Mouse (Mus musculus) lung, embryonic 14.5 days (tissue): ENCODE measurements around the gene Rbpms2. TPM values are rescaled to one million over a fixed set of nuclear protein-coding genes. Genes with fewer than 3 reads are reported as not detected.

Experiments
- ATAC-seq: fragments of 200-750 bp; cut with Nextera tagmentation; 2 replicates; pipeline ENCODE4 v1.8.0; 2017; ENCODE audit warnings: mild to moderate bottlenecking, moderate TSS enrichment, moderate library complexity; ENCODE audit not compliant: insufficient read depth
- DNase-seq: peaks from one replicate; pipeline ENCODE4 v3.0.0-alpha.2; 2015
- H3K27ac ChIP-seq: fragments of 300-500 bp; sonication (generic); 2 replicates; pipeline ENCODE4 v1.5.1; 2014; ENCODE audit warnings: low read depth, mild to moderate bottlenecking, moderate library complexity
- H3K27me3 ChIP-seq: fragments of 300-500 bp; sonication (generic); 2 replicates; pipeline ENCODE4 v1.6.1; 2014; ENCODE audit warnings: low read length, control low read depth; ENCODE audit not compliant: insufficient read depth
- H3K36me3 ChIP-seq: fragments of 300-500 bp; sonication (generic); 2 replicates; pipeline ENCODE4 v1.6.1; 2014; ENCODE audit warnings: control low read depth; ENCODE audit not compliant: insufficient read depth
- H3K4me1 ChIP-seq: fragments of 300-500 bp; sonication (generic); 2 replicates; pipeline ENCODE4 v1.6.1; 2014; ENCODE audit warnings: antibody characterized with exemption, control low read depth; ENCODE audit not compliant: insufficient read depth
- H3K4me2 ChIP-seq: fragments of 300-500 bp; sonication (generic); 2 replicates; pipeline ENCODE4 v1.6.1; 2014; ENCODE audit warnings: mild to moderate bottlenecking
- H3K4me3 ChIP-seq: fragments of 300-500 bp; sonication (generic); 2 replicates; pipeline ENCODE4 v1.5.1; 2014; ENCODE audit warnings: low read depth, low read length
- H3K9ac ChIP-seq: fragments of 300-500 bp; sonication (generic); 2 replicates; pipeline ENCODE4 v1.6.1; 2014
- H3K9me3 ChIP-seq: fragments of 300-500 bp; sonication (generic); 2 replicates; pipeline ENCODE4 v1.6.1; 2016; ENCODE audit warnings: low read depth, low read length, control low read depth
- CTCF ChIP-seq: IDR thresholded peaks from 2 replicates; pipeline ENCODE4 v1.5.1; 2016; ENCODE audit warnings: antibody characterized with exemption, low read depth
- WGBS: fragments of 180-500 bp; shearing (Covaris S2); extraction: QIAGEN DNeasy Blood & Tissue Kit; methylation state at CpG from one replicate; pipeline ENCODE4 v1.1.7; 2014; 5-methylcytosine and 5-hydroxymethylcytosine counted together
- polyA plus RNA-seq: library from polyadenylated mRNA; unstranded; fragments of >200 nt; fragmentation: Nextera tagmentation; extraction: Ambion mirVana; gene quantifications from 2 replicates; pipeline ENCODE4 v1.2.1, GENCODE M21; 2014

Gene Rbpms2
- 20.3 and 25.3 TPM in 2 replicates for polyA plus RNA-seq

DNA sequence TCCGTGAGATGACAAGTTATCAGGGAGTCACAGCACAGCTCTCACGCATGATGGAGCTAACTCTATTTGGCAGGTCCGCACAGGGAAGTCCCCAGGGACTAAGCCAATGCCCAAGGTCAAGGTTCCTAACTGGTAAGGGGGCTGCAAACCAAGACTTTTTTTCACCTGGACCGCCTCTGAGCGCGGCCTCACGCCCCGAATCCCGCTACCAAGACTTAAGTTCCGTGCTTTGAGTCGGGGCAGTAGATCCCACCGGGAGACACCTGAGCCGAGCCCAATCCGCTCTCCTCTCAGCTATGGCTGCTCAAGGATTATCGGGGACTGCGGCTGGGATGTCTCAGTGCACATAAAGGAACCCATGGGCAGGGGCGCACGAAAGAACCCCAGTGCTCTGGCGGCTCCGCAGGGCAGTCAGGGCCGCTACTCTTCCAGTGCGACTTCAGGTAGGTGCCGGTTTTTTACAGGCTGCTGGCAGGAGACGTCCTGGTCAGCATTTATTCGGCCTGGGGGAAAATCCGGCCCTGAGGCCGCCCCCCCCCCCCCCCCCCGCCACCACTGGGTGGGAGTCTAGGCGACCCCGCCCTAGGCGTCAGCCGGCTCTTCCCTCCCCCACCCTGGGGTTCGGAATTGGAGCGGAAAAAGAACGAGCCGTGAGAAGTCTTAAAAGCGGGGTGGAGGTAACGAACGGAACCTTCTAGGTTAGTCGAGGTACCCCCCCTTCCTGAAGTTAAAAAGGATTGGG is at the start of gene Rbpms2:
Rbpms2 (plus strand) TSS at position 624 of the 742 bp plus-strand sequence.
- no peaks in the 10 kb centered on the region for H3K36me3 ChIP-seq
- no peaks in the 10 kb centered on the region for H3K4me1 ChIP-seq
- peak within 1 kb of the TSS; percentile 74 for H3K9ac ChIP-seq
- WGBS: under 1% methylated on average over 39 of the region's 40 CpGs
- H3K4me3 ChIP-seq: peak within 1 kb of the TSS; percentile 77
- DNase-seq (peak; percentile 40), ATAC-seq (no peak)
- peak within 1 kb of the TSS; percentile 96 for H3K4me2 ChIP-seq
- no peak for TF ChIP-seq CTCF
- H3K27me3 ChIP-seq: peaks cover 20% of the 10 kb centered on the region
- H3K27ac ChIP-seq: peak within 1 kb of the TSS; percentile 67
- no peaks in the 10 kb centered on the region for H3K9me3 ChIP-seq

DNA sequence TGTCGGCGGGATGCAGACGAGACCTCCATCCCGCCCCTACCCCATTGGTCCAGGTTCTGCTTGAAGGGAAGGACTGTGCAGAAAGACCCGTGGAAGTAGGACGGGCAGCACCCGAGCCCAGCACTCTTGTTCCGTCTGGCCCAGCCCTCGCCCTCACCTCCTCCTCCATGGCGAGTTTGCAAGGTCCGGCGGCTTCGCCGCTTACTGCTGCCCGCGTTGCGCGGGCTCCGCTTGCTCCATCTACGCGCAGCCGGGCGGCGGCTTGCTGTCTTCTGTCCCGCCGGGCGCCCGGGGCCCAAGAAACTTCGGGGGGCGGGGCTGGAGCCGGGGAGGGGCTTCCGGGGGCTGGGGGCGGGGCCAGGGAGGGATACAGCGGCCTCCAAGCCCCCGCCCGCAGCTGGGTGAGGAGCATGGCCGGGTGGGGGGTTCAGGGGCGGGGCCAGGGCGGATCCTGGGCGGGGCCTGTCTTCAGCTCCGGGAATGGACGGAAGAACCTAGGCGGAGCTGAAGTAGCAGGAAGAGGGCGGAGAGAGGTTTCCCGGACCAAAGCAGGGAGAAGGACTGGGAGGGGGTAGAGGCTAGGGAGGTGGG is 49.6 kb upstream of the Rbpms2 start, which contains the start of gene Plekho2:
Plekho2 (minus strand) TSS at position 260 of the 591 bp plus-strand sequence.
- Histone ChIP-seq H3K4me2 (peak within 1 kb of the TSS; percentile 74), H3K4me3 (peak within 1 kb of the TSS; percentile 70), H3K9ac (peak within 1 kb of the TSS; percentile 63), H3K36me3 (no peaks in the 10 kb centered on the region), H3K27ac (peak within 1 kb of the TSS; percentile 88), H3K27me3 (no peaks in the 10 kb centered on the region), H3K9me3 (no peaks in the 10 kb centered on the region), H3K4me1 (peaks cover 31% of the 10 kb centered on the region)
- no peak for TF ChIP-seq CTCF
- DNase-seq (peak; percentile 96), ATAC-seq (peak; percentile 87)
- under 1% methylated on average over 43 of the region's 45 CpGs for WGBS

DNA sequence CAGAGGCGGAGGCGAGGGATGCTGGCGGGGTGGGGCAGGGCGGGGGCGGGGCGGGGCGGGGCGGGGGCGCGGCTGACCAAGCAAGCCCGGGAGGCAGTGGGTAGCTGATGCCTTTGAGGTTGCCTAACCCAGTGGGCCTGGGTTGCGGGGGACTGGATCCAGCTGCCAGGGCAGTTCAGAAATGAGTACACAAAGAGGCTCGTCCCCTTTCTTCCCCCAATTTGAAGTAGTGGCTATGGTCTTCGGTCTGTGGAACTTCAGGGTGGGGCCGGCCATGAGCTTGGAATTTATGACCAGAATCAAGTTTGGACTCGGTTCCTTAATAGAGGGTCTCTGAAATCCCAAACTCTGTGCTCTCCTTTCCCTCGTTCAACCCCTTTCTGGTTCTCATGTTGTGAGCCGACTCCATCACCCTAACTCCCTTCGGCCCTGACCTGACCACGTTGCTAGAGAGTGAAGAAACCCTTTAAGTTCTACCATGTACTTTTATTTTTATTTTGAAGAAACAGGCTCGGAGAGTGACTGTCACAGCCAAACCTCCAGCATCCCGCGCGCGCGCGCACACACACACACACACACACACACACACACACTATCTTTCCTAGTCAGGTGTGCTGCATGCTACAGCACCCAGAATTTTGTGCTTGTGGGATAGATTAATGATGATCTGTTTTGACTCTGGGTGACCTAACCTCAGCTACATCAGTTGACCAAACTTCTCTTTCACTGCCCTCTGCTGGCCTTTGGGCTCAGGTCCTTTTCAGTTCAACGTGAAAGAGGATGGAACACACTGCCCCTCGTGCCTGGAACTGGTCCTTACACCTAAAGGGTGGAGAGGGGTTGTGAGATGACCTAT is 48.8 kb upstream of the Rbpms2 start:
- H3K27ac ChIP-seq: peak overlapping the region; percentile 88
- H3K27me3 ChIP-seq: no peaks in the 10 kb centered on the region
- H3K4me2 ChIP-seq: peak overlapping the region; percentile 74
- DNase-seq: peak; percentile 94
- peak; percentile 83 for ATAC-seq
- H3K36me3 ChIP-seq: no peaks in the 10 kb centered on the region
- peak; percentile 93 for TF ChIP-seq CTCF
- H3K4me1 ChIP-seq: peaks cover 28% of the 10 kb centered on the region
- H3K9me3 ChIP-seq: no peaks in the 10 kb centered on the region
- H3K9ac ChIP-seq: peak overlapping the region; percentile 26; the same call in 1 of the 2 replicates
- H3K4me3 ChIP-seq: peak overlapping the region; percentile 70
- WGBS: 4% methylated on average over 27 of the region's 29 CpGs

DNA sequence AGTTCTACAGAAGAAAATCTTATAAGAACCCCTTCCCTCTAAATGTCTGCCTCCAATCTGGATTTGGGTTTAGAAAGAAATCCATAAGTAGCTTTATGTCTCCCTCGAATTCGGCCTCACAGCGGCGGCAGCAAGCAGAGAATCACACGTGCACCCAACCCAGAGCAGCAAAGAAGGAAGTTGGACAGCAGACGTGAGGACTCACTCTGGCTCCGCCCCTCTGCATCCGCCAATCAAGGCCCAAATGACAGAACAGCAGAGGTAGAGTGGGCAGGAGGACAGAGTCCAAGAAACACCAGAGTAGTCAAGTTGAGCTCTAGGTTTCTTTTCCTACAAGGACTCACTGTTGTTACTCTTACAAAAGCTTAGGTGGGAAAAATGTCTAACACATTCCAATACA is 46.4 kb upstream of the Rbpms2 start:
- ATAC-seq (no peak), DNase-seq (peak; percentile 57)
- no peaks in the 10 kb centered on the region for H3K9me3 ChIP-seq
- no peak overlapping the region for H3K4me3 ChIP-seq
- H3K36me3 ChIP-seq: no peaks in the 10 kb centered on the region
- no peaks in the 10 kb centered on the region for H3K27me3 ChIP-seq
- 25% methylated on average over 8 of the region's 8 CpGs for WGBS
- H3K4me2 ChIP-seq: no peak overlapping the region
- H3K27ac ChIP-seq: 0 out of 2 replicates have a peak overlapping the region, but pooled peaks have one; percentile 8
- no peak for TF ChIP-seq CTCF
- H3K4me1 ChIP-seq: peaks cover 17% of the 10 kb centered on the region; the same call in 1 of the 2 replicates
- H3K9ac ChIP-seq: no peak overlapping the region

DNA sequence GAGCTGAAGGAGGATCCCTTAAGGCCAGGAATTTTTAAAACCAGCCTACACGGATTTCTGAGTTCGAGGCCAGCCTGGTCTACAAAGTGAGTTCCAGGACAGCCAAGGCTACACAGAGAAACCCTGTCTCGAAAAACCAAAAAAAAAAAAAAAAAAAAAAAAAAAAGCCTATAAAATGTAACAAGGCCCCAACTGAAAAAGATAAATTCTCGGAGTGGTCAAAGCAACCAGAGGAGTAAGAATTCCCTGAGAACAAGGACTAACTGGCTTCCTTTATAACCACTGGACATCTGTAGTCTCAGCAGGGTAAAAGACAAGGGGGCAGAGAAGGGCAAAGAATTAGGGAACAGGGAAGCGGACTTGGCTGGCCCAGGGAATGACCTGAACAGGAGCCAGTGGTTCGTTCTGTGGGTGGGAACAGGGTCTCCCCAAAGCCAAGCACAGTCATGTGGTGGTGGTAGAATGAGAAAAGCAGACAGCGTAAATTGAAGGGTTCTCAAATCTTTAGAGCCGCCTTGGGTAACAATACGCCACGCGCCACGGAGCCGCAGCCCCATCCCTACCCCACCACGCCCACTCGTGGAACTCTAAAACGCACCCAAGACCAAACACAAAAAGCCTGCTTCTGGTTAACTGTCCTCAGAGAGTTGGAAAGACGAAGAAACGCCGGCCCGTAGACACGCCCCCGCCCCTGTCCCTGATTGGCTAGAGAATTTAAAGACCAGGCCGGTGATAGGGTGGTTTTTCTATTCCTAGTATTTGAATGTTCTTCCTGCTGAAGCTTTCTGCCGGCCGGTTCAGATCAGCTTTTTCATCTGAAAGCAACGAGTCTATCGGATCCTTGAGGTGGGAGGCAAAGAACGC is 42.8 kb upstream of the Rbpms2 start, which contains the start of gene Pif1:
Pif1 (plus strand) TSS at position 755 of the 864 bp plus-strand sequence.
- peaks cover 9% of the 10 kb centered on the region for H3K4me1 ChIP-seq
- H3K27ac ChIP-seq: peak within 1 kb of the TSS; percentile 81
- WGBS: 9% methylated on average over 28 of the region's 28 CpGs
- no peak for TF ChIP-seq CTCF
- H3K27me3 ChIP-seq: no peaks in the 10 kb centered on the region
- ATAC-seq (peak; percentile 92), DNase-seq (peak; percentile 93)
- H3K4me2 ChIP-seq: peak within 1 kb of the TSS; percentile 91
- H3K36me3 ChIP-seq: peaks cover 25% of the 10 kb centered on the region
- peak within 1 kb of the TSS; percentile 61 for H3K4me3 ChIP-seq
- no peaks in the 10 kb centered on the region for H3K9me3 ChIP-seq
- peak within 1 kb of the TSS; percentile 63 for H3K9ac ChIP-seq

DNA sequence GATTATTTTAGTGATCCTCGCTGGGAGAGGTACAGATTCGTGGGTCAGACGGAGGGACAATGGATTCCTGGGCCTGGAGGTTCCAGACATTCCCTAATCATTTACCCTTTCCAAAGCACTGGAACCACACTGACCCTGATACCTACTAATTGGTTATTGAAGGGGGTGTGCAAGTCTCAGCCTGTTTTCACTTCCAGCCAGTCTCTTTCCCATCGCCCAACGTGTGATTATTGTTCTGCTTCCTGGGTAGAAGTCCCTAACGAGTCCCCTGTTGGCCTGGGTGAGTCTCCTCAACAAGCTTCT is 42.2 kb upstream of the Rbpms2 start:
- peak overlapping the region; percentile 63 for H3K9ac ChIP-seq
- no peaks in the 10 kb centered on the region for H3K27me3 ChIP-seq
- no peak for ATAC-seq
- peaks cover 31% of the 10 kb centered on the region for H3K36me3 ChIP-seq
- H3K9me3 ChIP-seq: no peaks in the 10 kb centered on the region
- TF ChIP-seq CTCF: no peak
- H3K4me2 ChIP-seq: peak overlapping the region; percentile 91
- no peak for DNase-seq
- H3K4me1 ChIP-seq: peaks cover 9% of the 10 kb centered on the region
- WGBS: 0% methylated on average over 6 of the region's 6 CpGs
- peak overlapping the region; percentile 61 for H3K4me3 ChIP-seq
- H3K27ac ChIP-seq: no peak overlapping the region
